8 mouse cellular contexts compared by ENCODE assay signal in genomic region chr6:142570046-142570770, GRCm38 (mm10). TPM values are rescaled to one million over a fixed set of nuclear protein-coding genes. Genes with fewer than 3 reads are reported as not detected.
DNase-seq lines count a peak whose midpoint lies in the region; ATAC-seq lines count a peak whose summit lies in the region.

No protein-coding gene starts in this region.

- H3K4me2 ChIP-seq in liver, embryonic 16.5 days (ENCODE audit: low read depth, low read length) = peak overlapping the region; percentile 29; the same call in 1 of the 2 replicates
- H3K4me2 ChIP-seq in stomach, embryonic 16.5 days (ENCODE audit: low read depth, low read length) = peak overlapping the region; percentile 78

- no peaks in the 10 kb centered on the region for H3K9me3 ChIP-seq in heart, embryonic 10.5 days
- H3K9me3 ChIP-seq in hindbrain, embryonic 10.5 days = no peaks in the 10 kb centered on the region
- H3K9me3 ChIP-seq in liver, embryonic 16.5 days (replicated peaks; ENCODE audit: control insufficient read depth, low read length) = no peaks in the 10 kb centered on the region
- H3K9me3 ChIP-seq in stomach, embryonic 16.5 days (replicated peaks; ENCODE audit: control insufficient read depth, low read length) = no peaks in the 10 kb centered on the region

- H3K9ac ChIP-seq in liver, embryonic 16.5 days (ENCODE audit: low read depth, low read length) = no peak overlapping the region
- peak overlapping the region; percentile 74 for H3K9ac ChIP-seq in stomach, embryonic 16.5 days (ENCODE audit: low read length)

- 9% methylated on average over 30 of the region's 30 CpGs for WGBS in heart, embryonic 10.5 days
- 7% methylated on average over 30 of the region's 30 CpGs for WGBS in hindbrain, embryonic 10.5 days
- WGBS in liver, embryonic 16.5 days (ENCODE audit: insufficient replicate concordance) = 8% methylated on average over 30 of the region's 30 CpGs
- 10% methylated on average over 30 of the region's 30 CpGs for WGBS in stomach, embryonic 16.5 days

- no peak for ATAC-seq in liver, embryonic 16.5 days (ENCODE audit: low read depth)
- no peak for ATAC-seq in stomach, embryonic 16.5 days (ENCODE audit: insufficient read depth, low FRiP score)
- no peak for ATAC-seq in erythroblast, adult 5-6 weeks (replicated peaks; ENCODE audit: low FRiP score, poor library complexity, severe bottlenecking)

- DNase-seq in heart, embryonic 10.5 days (ENCODE audit: low spot score) = no peak
- no peak for DNase-seq in heart, postnatal 25 days (ENCODE audit: low spot score)
- DNase-seq in hindbrain, embryonic 10.5 days (ENCODE audit: low spot score) = peak; percentile 34
- no peak for DNase-seq in urinary bladder, postnatal 10 days (ENCODE audit: low spot score)

- intact Hi-C loops in heart, postnatal 25 days (cut with DNase I) = loop anchor here (5.0 kb wide), 1 partner anchor 38 kb away; no protein-coding TSS in a partner anchor

- no peak overlapping the region for H3K27ac ChIP-seq in heart, embryonic 10.5 days
- peak overlapping the region; percentile 40 for H3K27ac ChIP-seq in brown adipose tissue, adult 24 weeks (replicated peaks; ENCODE audit: low read depth, low read length)
- no peak overlapping the region for H3K27ac ChIP-seq in hindbrain, embryonic 10.5 days
- H3K27ac ChIP-seq in liver, embryonic 16.5 days (ENCODE audit: low read length) = no peak overlapping the region
- H3K27ac ChIP-seq in stomach, embryonic 16.5 days (ENCODE audit: low read length) = peak overlapping the region; percentile 65

- H3K4me1 ChIP-seq in heart, embryonic 10.5 days = peaks cover 22% of the 10 kb centered on the region
- H3K4me1 ChIP-seq in brown adipose tissue, adult 24 weeks (ENCODE audit: control insufficient read depth, insufficient read depth, insufficient read length, low read length) = no peaks in the 10 kb centered on the region
- peaks cover 20% of the 10 kb centered on the region for H3K4me1 ChIP-seq in hindbrain, embryonic 10.5 days (replicated peaks)
- no peaks in the 10 kb centered on the region; the same call in 1 of the 2 replicates for H3K4me1 ChIP-seq in liver, embryonic 16.5 days (ENCODE audit: control insufficient read depth, low read depth, low read length)
- 0 out of 2 replicates have a peak, but pooled peaks cover 6% of the 10 kb centered on the region for H3K4me1 ChIP-seq in stomach, embryonic 16.5 days (ENCODE audit: control insufficient read depth, insufficient read depth, low read length)

- no peaks in the 10 kb centered on the region for H3K36me3 ChIP-seq in heart, embryonic 10.5 days
- no peaks in the 10 kb centered on the region for H3K36me3 ChIP-seq in hindbrain, embryonic 10.5 days
- no peaks in the 10 kb centered on the region for H3K36me3 ChIP-seq in liver, embryonic 16.5 days (ENCODE audit: control insufficient read depth, insufficient read depth)
- peaks cover 11% of the 10 kb centered on the region for H3K36me3 ChIP-seq in stomach, embryonic 16.5 days (ENCODE audit: control insufficient read depth, insufficient read depth, low read length)

- H3K4me3 ChIP-seq in heart, embryonic 10.5 days = peak overlapping the region; percentile 66
- peak overlapping the region; percentile 26 for H3K4me3 ChIP-seq in brown adipose tissue, adult 24 weeks (ENCODE audit: insufficient read depth, low read depth, low read length)
- H3K4me3 ChIP-seq in hindbrain, embryonic 10.5 days = peak overlapping the region; percentile 57
- H3K4me3 ChIP-seq in liver, embryonic 16.5 days (ENCODE audit: low read depth, low read length) = no peak overlapping the region
- peak overlapping the region; percentile 58 for H3K4me3 ChIP-seq in stomach, embryonic 16.5 days (replicated peaks; ENCODE audit: low read length)

- peaks cover 64% of the 10 kb centered on the region for H3K27me3 ChIP-seq in heart, embryonic 10.5 days (ENCODE audit: insufficient read depth, poor library complexity, severe bottlenecking)
- H3K27me3 ChIP-seq in hindbrain, embryonic 10.5 days (ENCODE audit: insufficient read depth, poor library complexity, severe bottlenecking) = peaks cover 78% of the 10 kb centered on the region
- peaks cover 31% of the 10 kb centered on the region for H3K27me3 ChIP-seq in liver, embryonic 16.5 days (ENCODE audit: control insufficient read depth, insufficient read depth, low read depth, low read length)
- 0 out of 2 replicates have a peak, but pooled peaks cover 6% of the 10 kb centered on the region for H3K27me3 ChIP-seq in stomach, embryonic 16.5 days (ENCODE audit: control insufficient read depth, insufficient read depth, low read length)

RNA-seq across cellular contexts. Expression of gene Kcnj8, which starts 1.2 kb away (rescaled TPM):
- 0.70 and 1.4 TPM in 2 replicates for polyA plus RNA-seq in heart, embryonic 10.5 days (2016; fragmentation: Nextera tagmentation; extraction: Ambion mirVana)
- total RNA-seq in heart, postnatal 25 days (2021) = 10 to 100 TPM; 26.3 to 32.4 TPM
- 11.2 and 17.3 TPM in 2 replicates for polyA plus RNA-seq in brown adipose tissue, adult 24 weeks (2012; ENCODE audit: insufficient read depth, insufficient read length, missing spikeins)
- 0.70 and 2.4 TPM in 2 replicates for polyA plus RNA-seq in hindbrain, embryonic 10.5 days (2016; fragmentation: Nextera tagmentation; extraction: Ambion mirVana)
- polyA plus RNA-seq in liver, embryonic 16.5 days (2015; fragmentation: Nextera tagmentation; extraction: Ambion mirVana) = 2.0 and 2.1 TPM in 2 replicates
- 51.8 and 57.9 TPM in 2 replicates for polyA plus RNA-seq in stomach, embryonic 16.5 days (2015; fragmentation: Nextera tagmentation; extraction: Ambion mirVana)
- not detected in 2 replicates for total RNA-seq in erythroblast, adult 5-6 weeks (2015; ENCODE audit: low replicate concordance)
- total RNA-seq in erythroblast, adult 5-6 weeks (2017; ENCODE audit: low replicate concordance) = not detected in 2 replicates

Comparison
In these comparisons a context has a peak if more than half of its experiments do, and no peak if none do; other contexts are left out.
1. H3K27ac ChIP-seq: peak in brown adipose tissue, adult 24 weeks (single experiment) and stomach, embryonic 16.5 days (single experiment); none in heart, embryonic 10.5 days (single experiment), hindbrain, embryonic 10.5 days (single experiment) and liver, embryonic 16.5 days (single experiment).